Mouse (Mus musculus): ENCODE measurements around the gene Reps1. TPM values are rescaled to one million over a fixed set of nuclear protein-coding genes. Genes with fewer than 3 reads are reported as not detected.

Gene Reps1
- polyA plus RNA-seq, 1 experiment from 2014 or later, result 31.1 TPM

- no peak overlapping the region for H3K4me2 ChIP-seq (ENCODE audit: low read depth, severe bottlenecking)
- 93% methylated on average over 6 of the region's 6 CpGs for WGBS
- H3K4me1 ChIP-seq (ENCODE audit: control insufficient read depth, insufficient read depth, low read length), result no peaks in the 10 kb centered on the region
- no peaks in the 10 kb centered on the region for H3K9me3 ChIP-seq (ENCODE audit: control insufficient read depth, low read length)
- no peak overlapping the region for H3K9ac ChIP-seq (ENCODE audit: low read length)
- H3K36me3 ChIP-seq (ENCODE audit: control insufficient read depth, insufficient read depth, low read length), result peaks cover 3% of the 10 kb centered on the region; the same call in 1 of the 2 replicates
- H3K4me3 ChIP-seq (ENCODE audit: low read depth, low read length), result no peak overlapping the region
- ATAC-seq (ENCODE audit: insufficient number of reproducible peaks, low FRiP score, low TSS enrichment, low read depth) (no peak), DNase-seq (ENCODE audit: low spot score) (no peak)
- H3K27ac ChIP-seq (replicated peaks; ENCODE audit: low read depth, low read length), result no peak overlapping the region
- H3K27me3 ChIP-seq (ENCODE audit: control insufficient read depth, insufficient read depth, low read length), result no peaks in the 10 kb centered on the region
These were observed 27.1 kb downstream of the Reps1 start for GRCm38 (mm10) chr10:18082772-18083171.

DNA sequence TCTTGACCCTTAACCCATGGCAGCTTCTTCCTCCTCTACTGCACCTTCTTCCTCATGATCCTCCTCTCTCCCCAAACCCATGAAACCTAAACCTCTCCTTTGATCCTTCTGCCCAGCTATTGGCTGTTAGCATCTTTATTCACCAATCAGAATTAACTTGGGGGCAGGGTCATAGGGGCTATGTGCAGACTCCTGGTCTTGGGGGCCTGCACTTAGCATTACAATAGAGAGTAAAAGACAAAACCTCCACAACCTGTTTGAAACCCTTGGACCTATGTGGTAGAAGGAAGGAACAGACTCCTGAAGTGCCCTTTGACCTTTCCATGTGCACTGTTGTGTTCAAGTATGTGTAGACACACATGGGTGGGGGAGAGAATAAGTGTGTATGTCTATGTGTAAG lies 35.0 kb downstream of the Reps1 start:
- Histone ChIP-seq H3K9ac (ENCODE audit: low read length) (no peak overlapping the region), H3K9me3 (ENCODE audit: control insufficient read depth, low read length) (no peaks in the 10 kb centered on the region), H3K27me3 (ENCODE audit: control insufficient read depth, insufficient read depth, low read length) (no peaks in the 10 kb centered on the region), H3K27ac (replicated peaks; ENCODE audit: low read depth, low read length) (no peak overlapping the region), H3K36me3 (ENCODE audit: control insufficient read depth, insufficient read depth, low read length) (peaks cover 2% of the 10 kb centered on the region; the same call in 1 of the 2 replicates), H3K4me2 (ENCODE audit: low read depth, severe bottlenecking) (no peak overlapping the region), H3K4me1 (ENCODE audit: control insufficient read depth, insufficient read depth, low read length) (no peaks in the 10 kb centered on the region), H3K4me3 (ENCODE audit: low read depth, low read length) (no peak overlapping the region)
- DNase-seq (ENCODE audit: low spot score) (no peak), ATAC-seq (ENCODE audit: insufficient number of reproducible peaks, low FRiP score, low TSS enrichment, low read depth) (no peak)

GRCm38 (mm10) chr10:18102166-18102565 lies 46.5 kb downstream of the Reps1 start:
- Histone ChIP-seq H3K9me3 (ENCODE audit: control insufficient read depth, low read length) (no peaks in the 10 kb centered on the region), H3K4me2 (ENCODE audit: low read depth, severe bottlenecking) (no peak overlapping the region), H3K4me1 (ENCODE audit: control insufficient read depth, insufficient read depth, low read length) (no peaks in the 10 kb centered on the region), H3K27ac (replicated peaks; ENCODE audit: low read depth, low read length) (no peak overlapping the region), H3K9ac (ENCODE audit: low read length) (no peak overlapping the region), H3K27me3 (ENCODE audit: control insufficient read depth, insufficient read depth, low read length) (no peaks in the 10 kb centered on the region), H3K4me3 (ENCODE audit: low read depth, low read length) (no peak overlapping the region), H3K36me3 (ENCODE audit: control insufficient read depth, insufficient read depth, low read length) (no peaks in the 10 kb centered on the region)
- 75% methylated on average over 5 of the region's 5 CpGs for WGBS
- DNase-seq (ENCODE audit: low spot score), result no peak
- no peak for ATAC-seq (ENCODE audit: insufficient number of reproducible peaks, low FRiP score, low TSS enrichment, low read depth)

DNA sequence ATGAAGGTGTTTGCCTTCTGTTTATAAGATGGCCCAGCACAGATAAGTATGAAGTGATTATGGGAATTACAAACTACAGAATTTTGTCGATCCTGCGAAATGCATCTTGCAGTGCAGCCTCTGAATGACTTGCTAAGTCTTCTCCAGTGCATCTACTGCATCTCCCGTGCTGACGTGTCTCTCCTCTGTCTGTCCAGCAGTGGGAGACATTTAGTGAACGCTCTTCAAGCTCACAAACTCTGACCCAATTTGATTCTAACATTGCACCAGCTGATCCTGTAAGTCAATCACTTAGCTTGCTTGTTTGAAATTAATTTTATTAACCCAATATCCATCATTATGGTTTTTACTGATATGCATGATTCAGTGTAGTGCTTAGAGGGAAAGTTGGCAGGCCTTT lies 51.8 kb downstream of the Reps1 start:
- DNase-seq (ENCODE audit: low spot score) (no peak), ATAC-seq (ENCODE audit: insufficient number of reproducible peaks, low FRiP score, low TSS enrichment, low read depth) (no peak)
- Histone ChIP-seq H3K27me3 (ENCODE audit: control insufficient read depth, insufficient read depth, low read length) (no peaks in the 10 kb centered on the region), H3K9me3 (ENCODE audit: control insufficient read depth, low read length) (no peaks in the 10 kb centered on the region), H3K4me2 (ENCODE audit: low read depth, severe bottlenecking) (no peak overlapping the region), H3K36me3 (ENCODE audit: control insufficient read depth, insufficient read depth, low read length) (no peaks in the 10 kb centered on the region), H3K4me3 (ENCODE audit: low read depth, low read length) (no peak overlapping the region), H3K4me1 (ENCODE audit: control insufficient read depth, insufficient read depth, low read length) (no peaks in the 10 kb centered on the region), H3K27ac (replicated peaks; ENCODE audit: low read depth, low read length) (no peak overlapping the region), H3K9ac (ENCODE audit: low read length) (no peak overlapping the region)
- 86% methylated on average over 5 of the region's 5 CpGs for WGBS

DNA sequence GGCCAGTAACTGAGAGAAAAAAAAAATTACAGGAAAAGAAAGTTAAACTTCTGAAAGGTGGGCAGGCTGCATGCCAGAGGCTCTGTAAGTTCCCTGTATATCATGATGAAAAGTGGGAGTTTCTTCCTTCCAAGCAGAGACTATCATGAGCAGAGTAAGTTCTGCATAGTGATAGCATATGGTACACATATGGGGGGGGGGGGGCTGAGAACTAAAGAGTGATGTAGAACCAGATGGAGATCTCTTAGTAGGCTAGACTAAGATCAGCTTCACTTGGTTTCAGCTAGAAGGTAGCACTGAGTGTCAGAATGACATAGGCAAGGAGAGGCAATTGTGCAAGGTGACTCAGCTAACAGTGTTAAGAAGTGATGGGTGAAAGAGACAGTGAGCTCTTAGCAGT lies 55.3 kb downstream of the Reps1 start:
- Histone ChIP-seq H3K4me3 (ENCODE audit: low read depth, low read length) (no peak overlapping the region), H3K4me2 (ENCODE audit: low read depth, severe bottlenecking) (no peak overlapping the region), H3K4me1 (ENCODE audit: control insufficient read depth, insufficient read depth, low read length) (no peaks in the 10 kb centered on the region), H3K9ac (ENCODE audit: low read length) (no peak overlapping the region), H3K36me3 (ENCODE audit: control insufficient read depth, insufficient read depth, low read length) (no peaks in the 10 kb centered on the region; the same call in 1 of the 2 replicates), H3K9me3 (ENCODE audit: control insufficient read depth, low read length) (no peaks in the 10 kb centered on the region), H3K27ac (replicated peaks; ENCODE audit: low read depth, low read length) (no peak overlapping the region), H3K27me3 (ENCODE audit: control insufficient read depth, insufficient read depth, low read length) (no peaks in the 10 kb centered on the region)
- ATAC-seq (ENCODE audit: insufficient number of reproducible peaks, low FRiP score, low TSS enrichment, low read depth), result no peak
- no peak for DNase-seq (ENCODE audit: low spot score)

GRCm38 (mm10) chr10:18113473-18114093 lies 57.9 kb downstream of the Reps1 start:
- H3K27me3 ChIP-seq (ENCODE audit: control insufficient read depth, insufficient read depth, low read length), result no peaks in the 10 kb centered on the region
- DNase-seq (ENCODE audit: low spot score), result no peak
- H3K4me1 ChIP-seq (ENCODE audit: control insufficient read depth, insufficient read depth, low read length), result no peaks in the 10 kb centered on the region
- ATAC-seq (ENCODE audit: insufficient number of reproducible peaks, low FRiP score, low TSS enrichment, low read depth), result no peak
- 86% methylated on average over 10 of the region's 10 CpGs for WGBS
- H3K9ac ChIP-seq (ENCODE audit: low read length), result no peak overlapping the region
- H3K4me3 ChIP-seq (ENCODE audit: low read depth, low read length), result no peak overlapping the region
- no peak overlapping the region for H3K27ac ChIP-seq (replicated peaks; ENCODE audit: low read depth, low read length)
- H3K4me2 ChIP-seq (ENCODE audit: low read depth, severe bottlenecking), result no peak overlapping the region
- no peaks in the 10 kb centered on the region; the same call in 1 of the 2 replicates for H3K36me3 ChIP-seq (ENCODE audit: control insufficient read depth, insufficient read depth, low read length)
- H3K9me3 ChIP-seq (ENCODE audit: control insufficient read depth, low read length), result no peaks in the 10 kb centered on the region

DNA sequence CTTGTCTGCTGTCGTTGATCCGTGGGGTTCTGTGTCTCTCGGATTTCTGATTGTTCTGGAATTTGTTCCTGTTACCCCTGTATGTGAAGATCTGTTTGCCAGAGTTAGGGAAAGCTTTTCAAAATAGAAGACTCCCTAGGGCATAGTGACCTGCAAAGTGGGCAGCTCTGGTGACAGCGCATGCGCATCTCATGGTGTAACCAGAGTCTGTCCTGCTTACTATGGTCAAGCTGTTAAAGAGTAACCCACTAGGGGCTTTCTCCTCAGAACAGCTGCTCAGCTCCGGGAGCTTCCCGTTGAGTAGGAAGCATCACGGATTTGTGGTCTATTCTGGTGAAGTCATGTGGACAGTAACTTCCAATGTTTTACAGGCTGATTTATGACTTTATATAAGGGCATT lies 62.7 kb downstream of the Reps1 start:
- Histone ChIP-seq H3K9me3 (ENCODE audit: control insufficient read depth, low read length) (no peaks in the 10 kb centered on the region), H3K4me3 (ENCODE audit: low read depth, low read length) (no peak overlapping the region), H3K27me3 (ENCODE audit: control insufficient read depth, insufficient read depth, low read length) (no peaks in the 10 kb centered on the region), H3K36me3 (ENCODE audit: control insufficient read depth, insufficient read depth, low read length) (peaks cover 16% of the 10 kb centered on the region; the same call in 1 of the 2 replicates), H3K4me1 (ENCODE audit: control insufficient read depth, insufficient read depth, low read length) (no peaks in the 10 kb centered on the region), H3K27ac (replicated peaks; ENCODE audit: low read depth, low read length) (no peak overlapping the region), H3K4me2 (ENCODE audit: low read depth, severe bottlenecking) (no peak overlapping the region), H3K9ac (ENCODE audit: low read length) (no peak overlapping the region)
- DNase-seq (ENCODE audit: low spot score) (no peak), ATAC-seq (ENCODE audit: insufficient number of reproducible peaks, low FRiP score, low TSS enrichment, low read depth) (no peak)
- WGBS, result 90% methylated on average over 8 of the region's 8 CpGs

DNA sequence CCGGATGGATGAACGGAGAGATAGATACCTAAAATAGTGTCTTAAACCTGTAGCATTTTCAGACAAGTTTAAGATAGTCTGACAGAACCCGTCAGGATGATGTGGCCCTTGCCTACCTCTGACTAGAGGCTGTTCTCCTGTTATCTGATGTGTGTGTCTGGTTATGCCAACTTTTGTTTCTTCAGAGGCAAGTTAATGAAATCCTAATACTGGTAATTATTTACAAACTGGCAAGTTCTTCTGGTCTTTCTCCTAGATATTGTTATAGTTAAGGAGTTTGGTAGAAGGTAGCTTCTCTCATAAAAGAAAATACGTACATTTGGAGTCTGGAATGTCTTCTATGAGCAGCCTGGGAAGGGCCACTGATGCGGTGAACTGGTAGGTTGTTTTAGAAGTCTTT lies 74.6 kb downstream of the Reps1 start:
- H3K27me3 ChIP-seq (ENCODE audit: control insufficient read depth, insufficient read depth, low read length), result no peaks in the 10 kb centered on the region
- no peak overlapping the region for H3K4me3 ChIP-seq (ENCODE audit: low read depth, low read length)
- no peaks in the 10 kb centered on the region for H3K4me1 ChIP-seq (ENCODE audit: control insufficient read depth, insufficient read depth, low read length)
- ATAC-seq (ENCODE audit: insufficient number of reproducible peaks, low FRiP score, low TSS enrichment, low read depth) (no peak), DNase-seq (ENCODE audit: low spot score) (no peak)
- H3K36me3 ChIP-seq (ENCODE audit: control insufficient read depth, insufficient read depth, low read length), result peaks cover 2% of the 10 kb centered on the region; the same call in 1 of the 2 replicates
- H3K9me3 ChIP-seq (ENCODE audit: control insufficient read depth, low read length), result no peaks in the 10 kb centered on the region
- 92% methylated on average over 5 of the region's 5 CpGs for WGBS
- H3K27ac ChIP-seq (replicated peaks; ENCODE audit: low read depth, low read length), result no peak overlapping the region
- no peak overlapping the region for H3K4me2 ChIP-seq (ENCODE audit: low read depth, severe bottlenecking)
- no peak overlapping the region for H3K9ac ChIP-seq (ENCODE audit: low read length)
